Mouse (Mus musculus): Measurements from ENCODE around the gene Rpap3.

DNA sequence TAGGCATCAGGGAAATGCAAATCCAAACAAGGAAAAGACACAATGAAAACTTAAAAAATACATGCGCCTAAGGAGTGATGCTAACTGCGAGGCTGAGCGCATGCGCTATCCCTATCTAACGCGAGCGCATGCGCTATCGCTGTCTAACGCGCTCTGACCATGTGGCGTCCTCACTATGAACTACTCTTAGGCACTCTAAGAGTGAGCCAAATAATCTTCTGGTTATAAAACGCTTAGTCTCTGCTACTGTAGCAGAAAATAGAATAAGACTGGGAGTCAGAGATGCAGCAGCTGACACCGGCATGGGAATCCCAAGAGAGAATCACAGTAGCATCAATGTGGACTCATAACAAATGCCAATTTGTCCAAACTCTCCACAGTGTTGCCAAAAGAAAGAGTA, 48.2 kb downstream of the Rpap3 start:
- TF ChIP-seq POLR2A (IDR thresholded peaks at IDR 0.05; ENCODE audit: insufficient read length, low read depth) (no peak), MYOG (IDR thresholded peaks at IDR 0.05; ENCODE audit: control insufficient read depth in 1 of 3, insufficient read depth in 1 of 3, insufficient read length in 2 of 3, low read depth in 2 of 3) (no peak), POLR2AphosphoS2 (IDR thresholded peaks at IDR 0.05; ENCODE audit: insufficient read length, low read depth) (no peak), CEBPB (IDR thresholded peaks at IDR 0.05; ENCODE audit: insufficient read depth, poor library complexity, severe bottlenecking) (no peak), SRF (IDR thresholded peaks at IDR 0.05; ENCODE audit: control insufficient read depth, insufficient read length, low read depth) (no peak), E2F4 (IDR thresholded peaks at IDR 0.05; ENCODE audit: insufficient read depth) (no peak)

Measured in myocyte (in vitro differentiated cells).